Mouse (Mus musculus) limb, embryonic 12.5 days (tissue): ENCODE results near the gene Eme1. TPM values are rescaled to one million over a fixed set of nuclear protein-coding genes. Genes with fewer than 3 reads are reported as not detected.
"Not testable (repeated sequence)": the region's sequence is repeated elsewhere in the genome, so short reads cannot be mapped to it uniquely, and the experiment has no call there.

Source experiments
- ATAC-seq: fragments of 200-750 bp; cut with Nextera tagmentation; 2 replicates; pipeline ENCODE4 v1.8.0; 2017; ENCODE audit warnings: low read depth, moderate TSS enrichment; ENCODE audit not compliant: insufficient number of reproducible peaks, insufficient read depth, low FRiP score, low TSS enrichment
- H3K27ac ChIP-seq: fragments of 300-500 bp; sonication (generic); 2 replicates; pipeline ENCODE4 v1.5.1; 2016; ENCODE audit warnings: mild to moderate bottlenecking, moderate library complexity
- H3K27me3 ChIP-seq: fragments of 300-500 bp; sonication (generic); 2 replicates; pipeline ENCODE4 v1.6.1; 2016; ENCODE audit warnings: mild to moderate bottlenecking, moderate library complexity
- H3K36me3 ChIP-seq: fragments of 300-500 bp; sonication (generic); 2 replicates; pipeline ENCODE4 v1.6.1; 2016; ENCODE audit warnings: mild to moderate bottlenecking, moderate library complexity
- H3K4me1 ChIP-seq: fragments of 300-500 bp; sonication (generic); replicated peaks from 2 replicates; pipeline ENCODE4 v1.6.1; 2016
- H3K4me2 ChIP-seq: fragments of 300-500 bp; sonication (generic); 2 replicates; pipeline ENCODE4 v1.6.1; 2016; ENCODE audit warnings: mild to moderate bottlenecking, moderate library complexity
- H3K4me3 ChIP-seq: fragments of 300-500 bp; sonication (generic); replicated peaks from 2 replicates; pipeline ENCODE4 v1.5.1; 2016; ENCODE audit warnings: mild to moderate bottlenecking
- H3K9ac ChIP-seq: fragments of 300-500 bp; sonication (generic); replicated peaks from 2 replicates; pipeline ENCODE4 v1.6.1; 2016; ENCODE audit warnings: mild to moderate bottlenecking, moderate library complexity
- H3K9me3 ChIP-seq: fragments of 300-500 bp; sonication (generic); 2 replicates; pipeline ENCODE4 v1.6.1; 2016; ENCODE audit warnings: mild to moderate bottlenecking, moderate library complexity
- WGBS: fragments of 180-500 bp; shearing (Covaris S2); methylation state at CpG from one replicate; pipeline ENCODE4 v1.1.7; 2016; 5-methylcytosine and 5-hydroxymethylcytosine counted together
- polyA plus RNA-seq: library from polyadenylated mRNA; unstranded; fragments of >200 nt; fragmentation: Nextera tagmentation; extraction: Ambion mirVana; gene quantifications from 2 replicates; pipeline ENCODE4 v1.2.1, GENCODE M21; 2016

Gene Eme1
- polyA plus RNA-seq, 1 experiment from 2014 or later, result 37.1 TPM

DNA sequence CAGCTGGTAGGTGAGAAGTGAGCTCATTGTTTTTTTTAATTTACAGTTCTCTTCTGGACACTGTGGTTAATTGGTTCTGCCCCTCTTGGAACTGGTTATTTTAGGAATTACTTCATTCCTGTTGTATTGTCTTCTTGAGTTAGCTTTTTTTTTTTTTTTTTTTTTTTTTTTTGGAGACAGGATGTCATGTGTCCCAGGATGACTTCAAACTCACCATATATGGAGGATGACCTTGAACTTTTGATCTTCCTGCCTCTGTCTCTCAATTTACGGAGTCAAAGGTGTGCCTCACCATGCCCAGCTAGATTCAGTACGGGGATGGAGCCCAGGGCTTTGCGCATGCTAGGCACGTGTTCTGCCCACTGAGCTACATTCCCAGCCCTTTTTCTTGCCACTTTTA lies 27.9 kb upstream of the Eme1 start:
- H3K4me2 ChIP-seq, result no peak overlapping the region
- 88% methylated on average over 4 of the region's 4 CpGs for WGBS

DNA sequence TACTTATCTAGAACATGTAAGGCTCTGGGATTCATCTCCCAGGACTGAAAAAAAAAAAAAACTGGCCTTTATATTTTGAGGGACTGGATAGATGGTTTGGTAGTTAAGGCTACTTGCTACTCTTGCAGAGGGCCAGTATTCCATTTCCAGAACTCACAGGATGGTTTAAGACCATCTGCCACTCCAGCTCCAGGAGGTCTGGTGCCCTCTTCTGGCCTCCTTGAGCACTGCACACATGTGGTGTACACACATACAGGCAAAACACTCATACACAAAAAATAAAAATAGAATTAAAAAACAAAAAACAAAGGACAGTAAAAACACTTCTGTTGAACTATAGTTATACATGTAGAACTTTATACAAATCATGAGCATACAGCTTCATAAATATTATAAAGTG lies 26.9 kb upstream of the Eme1 start:
- Histone ChIP-seq H3K9ac (no peak overlapping the region), H3K9me3 (no peaks in the 10 kb centered on the region), H3K4me3 (no peak overlapping the region), H3K4me1 (peaks cover 18% of the 10 kb centered on the region), H3K27me3 (no peaks in the 10 kb centered on the region), H3K27ac (no peak overlapping the region), H3K4me2 (no peak overlapping the region), H3K36me3 (no peaks in the 10 kb centered on the region)
- no peak for ATAC-seq

More for the DNA sequence above, 27.9 kb upstream of the Eme1 start:
- H3K9me3 ChIP-seq, result no peaks in the 10 kb centered on the region
- no peak overlapping the region for H3K4me3 ChIP-seq
- no peaks in the 10 kb centered on the region for H3K36me3 ChIP-seq
- H3K9ac ChIP-seq, result no peak overlapping the region
- H3K27ac ChIP-seq, result no peak overlapping the region
- peaks cover 9% of the 10 kb centered on the region for H3K4me1 ChIP-seq
- no peak for ATAC-seq
- no peaks in the 10 kb centered on the region for H3K27me3 ChIP-seq

DNA sequence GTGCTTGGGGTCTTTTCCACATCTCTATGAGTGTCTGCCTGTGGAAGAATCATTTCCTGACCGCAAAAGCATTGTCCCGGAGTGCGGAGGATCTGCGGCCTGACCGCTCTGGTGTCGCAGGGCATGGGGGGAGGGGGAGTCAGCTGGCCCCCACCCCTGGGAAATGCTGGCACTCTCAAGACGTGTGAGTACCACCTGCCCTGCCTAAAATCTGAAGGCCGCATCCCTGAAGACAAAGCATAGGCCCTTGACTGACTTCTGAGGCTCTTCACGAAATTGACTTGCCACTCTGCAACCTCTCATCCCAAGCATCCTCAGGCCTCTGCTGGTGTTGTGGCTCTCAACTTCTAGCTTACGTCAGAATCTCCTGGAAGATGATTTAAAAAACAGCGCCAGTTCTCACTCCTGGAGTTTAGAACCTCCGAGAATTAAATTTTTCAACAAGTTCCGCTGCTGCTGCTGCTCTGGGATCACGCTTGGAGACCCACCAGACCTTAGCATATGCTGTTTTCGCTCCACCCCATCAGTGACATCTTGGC lies 23.9 kb upstream of the Eme1 start:
- Histone ChIP-seq H3K4me1 (peaks cover 25% of the 10 kb centered on the region), H3K27me3 (no peaks in the 10 kb centered on the region), H3K27ac (peak overlapping the region; percentile 94; the same call in 1 of the 2 replicates), H3K9me3 (no peaks in the 10 kb centered on the region), H3K4me2 (peak overlapping the region; percentile 81), H3K4me3 (peak overlapping the region; percentile 94), H3K36me3 (peaks cover 6% of the 10 kb centered on the region; the same call in 1 of the 2 replicates), H3K9ac (peak overlapping the region; percentile 94; the same call in 1 of the 2 replicates)
- ATAC-seq, result 0 out of 2 replicates have a peak, but pooled peaks have one; percentile 12
- WGBS, result 26% methylated on average over 15 of the region's 15 CpGs

DNA sequence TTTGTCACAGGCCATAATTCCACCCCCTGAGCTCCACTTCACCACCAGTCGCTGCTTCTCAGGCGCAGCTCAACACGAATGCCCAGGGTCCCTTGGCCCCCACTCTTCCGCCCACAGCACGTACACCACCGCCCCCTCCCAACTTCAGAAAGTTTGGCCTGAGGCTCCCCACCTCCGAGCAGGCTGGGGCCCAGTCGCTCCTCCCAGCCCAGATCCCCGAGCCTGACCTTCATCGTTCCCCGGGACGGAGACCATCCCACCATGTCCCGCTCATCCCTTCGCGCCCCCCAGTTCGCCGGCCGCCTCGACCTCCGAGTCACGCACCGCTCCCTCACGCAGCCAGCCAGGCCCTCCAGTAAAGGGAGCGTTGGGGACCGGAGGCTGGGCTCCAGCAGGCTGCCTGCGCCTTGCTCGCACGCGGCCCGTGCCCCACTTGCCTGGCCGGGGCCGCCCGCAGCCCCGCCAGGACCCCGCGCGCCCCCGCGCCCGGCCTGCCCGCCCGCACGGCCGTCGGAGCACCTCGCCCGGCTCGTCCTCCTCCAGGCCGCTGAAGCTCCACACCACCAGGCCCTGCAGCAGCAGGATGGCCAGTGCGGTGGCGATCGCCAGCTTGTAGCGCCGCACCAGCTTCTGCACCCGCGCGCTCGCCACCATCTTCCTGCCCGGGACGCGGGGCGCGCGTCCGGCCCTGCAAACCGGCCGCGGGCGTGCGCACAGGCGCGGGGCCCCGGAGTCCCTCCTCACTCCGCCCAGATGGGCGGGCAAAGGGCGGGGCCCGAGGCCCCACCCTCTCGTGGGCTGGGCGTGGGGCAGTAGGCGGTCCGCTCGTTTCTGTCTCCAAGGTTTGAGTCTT lies 23.2 kb upstream of the Eme1 start, which contains the start of gene Xylt2:
Xylt2 (minus strand) TSS at position 762 of the 853 bp plus-strand sequence.
- Histone ChIP-seq H3K9ac (peak within 1 kb of the TSS; percentile 94), H3K4me2 (peak within 1 kb of the TSS; percentile 81), H3K9me3 (no peaks in the 10 kb centered on the region), H3K4me3 (peak within 1 kb of the TSS; percentile 94), H3K27me3 (no peaks in the 10 kb centered on the region), H3K4me1 (peaks cover 25% of the 10 kb centered on the region), H3K27ac (peak within 1 kb of the TSS; percentile 94), H3K36me3 (peaks cover 6% of the 10 kb centered on the region; the same call in 1 of the 2 replicates)
- WGBS, result under 1% methylated on average over 81 of the region's 82 CpGs
- peak; percentile 90 for ATAC-seq

- H3K4me1 ChIP-seq, result peaks cover 25% of the 10 kb centered on the region
- peak overlapping the region; percentile 81 for H3K4me2 ChIP-seq
- no peaks in the 10 kb centered on the region for H3K27me3 ChIP-seq
- peak overlapping the region; percentile 94 for H3K9ac ChIP-seq
- H3K27ac ChIP-seq, result peak overlapping the region; percentile 94; the same call in 1 of the 2 replicates
- peaks cover 6% of the 10 kb centered on the region; the same call in 1 of the 2 replicates for H3K36me3 ChIP-seq
- 38% methylated on average over 4 of the region's 4 CpGs for WGBS
- peak overlapping the region; percentile 94 for H3K4me3 ChIP-seq
- no peaks in the 10 kb centered on the region for H3K9me3 ChIP-seq
- ATAC-seq, result no peak
Measured at GRCm38 (mm10) chr11:94676308-94676707, 22.5 kb upstream of the Eme1 start.

DNA sequence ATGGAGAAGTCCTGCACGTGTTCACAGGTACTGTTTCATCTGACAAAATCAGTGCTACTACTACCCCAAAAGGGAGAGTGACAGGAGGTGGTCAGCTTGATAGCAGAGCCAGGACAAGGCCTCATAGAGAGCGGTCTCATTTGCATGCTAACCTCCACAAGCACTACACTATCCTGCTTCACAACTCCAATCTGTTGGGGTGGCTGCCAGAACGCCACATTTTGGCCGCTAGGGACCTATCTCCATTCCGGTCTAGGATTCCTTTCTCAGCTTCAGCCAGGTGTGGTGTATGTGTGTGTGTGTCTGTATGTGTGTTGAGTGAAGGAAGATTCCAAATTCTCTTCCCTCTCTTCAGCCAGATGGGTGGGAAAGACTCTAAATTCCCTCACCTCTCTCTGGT lies 21.7 kb upstream of the Eme1 start:
- WGBS, result 83% methylated on average over 5 of the region's 5 CpGs
- no peak for ATAC-seq
- H3K4me2 ChIP-seq, result peak overlapping the region; percentile 81
- 0 out of 2 replicates have a peak overlapping the region, but pooled peaks have one; percentile 94 for H3K9ac ChIP-seq
- no peaks in the 10 kb centered on the region for H3K9me3 ChIP-seq
- H3K4me3 ChIP-seq, result peak overlapping the region; percentile 94; the same call in 1 of the 2 replicates
- no peaks in the 10 kb centered on the region for H3K27me3 ChIP-seq
- H3K27ac ChIP-seq, result no peak overlapping the region
- peaks cover 13% of the 10 kb centered on the region for H3K36me3 ChIP-seq
- peaks cover 25% of the 10 kb centered on the region for H3K4me1 ChIP-seq

DNA sequence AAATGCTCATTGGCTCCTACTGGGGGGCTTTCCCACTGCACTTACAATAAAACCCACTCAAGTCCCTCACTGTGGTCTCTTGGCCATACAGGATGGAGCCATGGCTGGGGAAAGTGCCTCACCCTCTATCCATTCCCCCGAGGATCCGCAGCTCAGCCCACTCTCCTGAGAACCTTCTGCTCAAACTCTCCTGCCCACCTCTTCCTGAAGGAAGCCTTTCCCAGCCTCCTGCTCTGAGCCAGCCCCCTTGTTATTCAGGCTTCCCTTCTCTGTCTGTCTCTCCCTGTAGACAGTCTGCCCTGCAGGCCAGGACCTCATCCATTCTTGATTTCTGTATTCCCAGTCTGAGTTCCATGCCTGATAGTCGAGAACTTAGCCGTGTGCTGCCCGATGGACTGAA lies 21.2 kb upstream of the Eme1 start:
- H3K9me3 ChIP-seq, result no peaks in the 10 kb centered on the region
- no peak for ATAC-seq
- H3K36me3 ChIP-seq, result peaks cover 17% of the 10 kb centered on the region
- no peaks in the 10 kb centered on the region for H3K27me3 ChIP-seq
- no peak overlapping the region for H3K27ac ChIP-seq
- no peak overlapping the region for H3K4me3 ChIP-seq
- H3K9ac ChIP-seq, result no peak overlapping the region; the same call in 1 of the 2 replicates
- H3K4me1 ChIP-seq, result peaks cover 25% of the 10 kb centered on the region
- H3K4me2 ChIP-seq, result peak overlapping the region; percentile 81; the same call in 1 of the 2 replicates
- 86% methylated on average over 5 of the region's 5 CpGs for WGBS

DNA sequence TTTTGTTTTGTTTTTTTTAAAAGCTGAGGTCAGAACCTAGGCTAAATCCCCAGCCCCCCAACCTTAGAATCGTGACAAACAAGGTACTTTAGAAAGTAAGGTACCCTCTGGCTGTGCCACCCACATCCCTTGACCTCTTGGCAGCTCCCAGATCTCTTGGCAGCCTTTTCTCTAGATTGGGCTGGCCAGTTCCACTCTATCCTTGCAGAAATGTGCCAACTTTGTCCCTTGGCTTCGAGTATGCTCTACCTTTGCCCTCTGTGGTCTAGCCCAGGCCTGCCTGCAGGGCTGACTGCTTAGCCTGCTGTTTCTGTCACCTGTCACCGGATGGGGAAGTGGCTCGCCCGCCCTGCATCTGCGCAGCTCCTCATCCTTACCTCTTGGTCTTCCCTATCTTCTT lies 11.5 kb upstream of the Eme1 start:
- ATAC-seq, result no peak
- Histone ChIP-seq H3K36me3 (peaks cover 98% of the 10 kb centered on the region), H3K4me2 (no peak overlapping the region), H3K4me3 (no peak overlapping the region), H3K4me1 (no peaks in the 10 kb centered on the region), H3K27me3 (no peaks in the 10 kb centered on the region), H3K27ac (no peak overlapping the region), H3K9me3 (no peaks in the 10 kb centered on the region), H3K9ac (no peak overlapping the region)
- 92% methylated on average over 6 of the region's 6 CpGs for WGBS

- ATAC-seq, result no peak
- Histone ChIP-seq H3K4me2 (no peak overlapping the region), H3K4me1 (no peaks in the 10 kb centered on the region), H3K9ac (no peak overlapping the region), H3K36me3 (peaks cover 96% of the 10 kb centered on the region), H3K9me3 (no peaks in the 10 kb centered on the region), H3K27me3 (no peaks in the 10 kb centered on the region), H3K27ac (no peak overlapping the region), H3K4me3 (no peak overlapping the region)
- 46% methylated on average over 1 of the region's 1 CpGs for WGBS
Measured at GRCm38 (mm10) chr11:94661344-94661743, 7.6 kb upstream of the Eme1 start.

DNA sequence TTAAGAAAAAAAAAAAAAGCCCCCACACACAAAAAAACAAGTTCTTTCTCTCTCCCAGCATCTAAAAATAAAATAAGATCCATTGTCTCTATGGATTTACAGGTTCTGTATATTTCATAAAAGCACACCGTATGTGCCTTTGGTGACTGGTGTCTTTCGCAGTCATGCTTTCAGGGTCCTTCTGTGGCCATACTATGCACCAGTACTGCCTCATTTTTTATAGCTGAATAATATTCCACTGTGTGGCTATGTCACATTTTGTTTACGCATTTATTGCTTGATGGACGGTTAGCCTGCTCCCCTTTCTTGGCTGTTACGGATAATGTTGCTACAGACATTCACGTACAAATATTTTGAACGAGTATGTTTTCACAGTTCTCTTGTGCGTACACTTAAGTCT lies 791 bp downstream of the Eme1 start:
- Histone ChIP-seq H3K36me3 (peaks cover 54% of the 10 kb centered on the region), H3K4me2 (peak overlapping the region; percentile 66), H3K4me1 (peaks cover 17% of the 10 kb centered on the region), H3K9ac (0 out of 2 replicates have a peak overlapping the region, but pooled peaks have one; percentile 62), H3K4me3 (peak overlapping the region; percentile 70), H3K27ac (no peak overlapping the region), H3K27me3 (no peaks in the 10 kb centered on the region), H3K9me3 (no peaks in the 10 kb centered on the region)
- no peak for ATAC-seq
- WGBS, result 50% methylated on average over 8 of the region's 8 CpGs

DNA sequence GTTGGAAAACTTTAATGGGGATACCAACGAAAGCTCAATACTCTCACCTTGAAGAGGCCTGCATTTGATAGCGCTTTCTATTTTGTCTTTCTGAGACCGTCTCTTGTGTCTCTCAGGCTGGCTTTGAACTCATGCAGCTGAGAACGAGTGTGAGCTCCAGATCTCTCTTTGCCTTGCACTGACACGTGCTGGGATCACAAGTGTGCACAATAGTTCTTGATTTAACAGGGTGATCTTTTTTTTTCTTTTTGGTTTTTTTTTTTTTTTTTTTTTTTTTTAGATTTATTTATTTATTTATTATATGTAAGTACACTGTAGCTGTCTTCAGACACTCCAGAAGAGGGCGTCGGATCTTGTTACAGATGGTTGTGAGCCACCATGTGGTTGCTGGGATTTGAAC lies 2.5 kb downstream of the Eme1 start:
- 94% methylated on average over 5 of the region's 7 CpGs for WGBS
- not testable (repeated sequence) for H3K4me2 ChIP-seq, ATAC-seq, H3K27ac ChIP-seq, H3K4me3 ChIP-seq, H3K27me3 ChIP-seq, H3K9me3 ChIP-seq, H3K9ac ChIP-seq
- Histone ChIP-seq H3K36me3 (peaks cover 54% of the 10 kb centered on the region), H3K4me1 (peaks cover 17% of the 10 kb centered on the region)
